Mouse (Mus musculus): ENCODE measurements at regions not wholly inside any gene's neighbourhood (a gene's known extent, or its start where the extent isn't known, plus 50 kb on each side); places are given as distances from the start of the nearest gene placed in this dataset.

DNA sequence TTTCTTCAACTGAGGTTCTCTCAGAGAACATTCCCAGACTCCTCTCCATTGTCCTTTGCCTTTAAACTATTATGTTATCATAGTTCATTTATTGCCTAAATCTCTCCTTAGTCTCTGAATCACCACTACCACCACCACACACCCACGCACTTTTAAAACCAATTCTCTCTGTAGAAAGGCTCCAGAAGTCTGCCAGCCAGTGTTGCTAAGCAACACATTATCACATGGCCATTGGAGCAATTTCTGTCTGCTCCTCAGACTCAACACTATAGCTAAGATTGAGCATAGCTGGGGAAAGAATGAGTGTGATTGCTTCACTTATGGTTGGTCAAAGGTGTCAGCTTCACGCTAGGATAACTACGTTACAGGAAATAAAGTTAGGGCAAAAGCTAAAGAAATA lies 59.3 kb downstream of the Trap1a start:
- no peak for DNase-seq (ENCODE audit: low spot score)

GRCm38 (mm10) chrX:139416701-139417100 lies 63.5 kb upstream of the D330045A20Rik start:
- peak; percentile 8 for DNase-seq (ENCODE audit: low spot score)

- DNase-seq (ENCODE audit: low spot score) = no peak
Measured at GRCm38 (mm10) chrX:139419867-139420266, 60.3 kb upstream of the D330045A20Rik start.

GRCm38 (mm10) chrX:139424307-139424706 lies 55.9 kb upstream of the D330045A20Rik start:
- DNase-seq (ENCODE audit: low spot score) = no peak
